Mouse (Mus musculus) C2C12 (cell line): ENCODE data around the gene Sval3. TPM values are rescaled to one million over a fixed set of nuclear protein-coding genes. Genes with fewer than 3 reads are reported as not detected.

ENCODE experiments used
- H3K27me3 ChIP-seq: one replicate; pipeline ENCODE4 v1.6.1; 2011; ENCODE audit not compliant: control insufficient read depth, insufficient read depth, insufficient read length
- H3K36me3 ChIP-seq: one replicate; pipeline ENCODE4 v1.6.1; 2011; ENCODE audit not compliant: control insufficient read depth, insufficient read depth
- H3K4me3 ChIP-seq: one replicate; pipeline ENCODE4 v1.5.1; 2011; ENCODE audit warnings: mild to moderate bottlenecking, control low read depth; ENCODE audit not compliant: poor library complexity, insufficient read depth, severe bottlenecking
- H3K79me2 ChIP-seq: one replicate; pipeline ENCODE4 v1.6.1; 2011; ENCODE audit not compliant: control insufficient read depth, insufficient read depth
- H3K79me3 ChIP-seq: one replicate; pipeline ENCODE4 v1.6.1; 2011; ENCODE audit warnings: low read depth, control low read depth
- H3ac ChIP-seq: one replicate; pipeline ENCODE3; 2011; ENCODE audit warnings: low read depth; ENCODE audit not compliant: control insufficient read depth, insufficient read length
- FOSL1 ChIP-seq: IDR thresholded peaks from one replicate; pipeline ENCODE4 v1.8.0; 2011; ENCODE audit warnings: mild to moderate bottlenecking, low read length; ENCODE audit not compliant: poor library complexity, insufficient read depth, severe bottlenecking
- MAX ChIP-seq: IDR thresholded peaks from one replicate; pipeline ENCODE4 v1.6.1; 2011; ENCODE audit warnings: mild to moderate bottlenecking, control low read depth
- MYOD1 ChIP-seq: IDR thresholded peaks from one replicate; pipeline ENCODE4 v1.6.1; 2011; ENCODE audit warnings: low read depth; ENCODE audit not compliant: control insufficient read depth, insufficient read length
- USF1 ChIP-seq: IDR thresholded peaks from one replicate; pipeline ENCODE4 v1.6.1; 2011; ENCODE audit warnings: low read depth, mild to moderate bottlenecking, control low read depth, moderate library complexity
- long read RNA-seq, 2 experiments: library from polyadenylated mRNA; unstranded; transcript quantifications; one replicate each; pipeline ENCODE4 v2.0.0; 2019 to 2020
- polyA plus RNA-seq: library from polyadenylated mRNA; unstranded; fragments of >200 nt; fragmentation: generic; extraction: Trizol; gene quantifications from one replicate; pipeline ENCODE4 v1.2.1, GENCODE M21; 2012; ENCODE audit warnings: missing spikeins

The Sval3 gene
- polyA plus RNA-seq = not detected
- long read RNA-seq, experiment 1 = 0 reads
- long read RNA-seq, experiment 2 = 0 reads

DNA sequence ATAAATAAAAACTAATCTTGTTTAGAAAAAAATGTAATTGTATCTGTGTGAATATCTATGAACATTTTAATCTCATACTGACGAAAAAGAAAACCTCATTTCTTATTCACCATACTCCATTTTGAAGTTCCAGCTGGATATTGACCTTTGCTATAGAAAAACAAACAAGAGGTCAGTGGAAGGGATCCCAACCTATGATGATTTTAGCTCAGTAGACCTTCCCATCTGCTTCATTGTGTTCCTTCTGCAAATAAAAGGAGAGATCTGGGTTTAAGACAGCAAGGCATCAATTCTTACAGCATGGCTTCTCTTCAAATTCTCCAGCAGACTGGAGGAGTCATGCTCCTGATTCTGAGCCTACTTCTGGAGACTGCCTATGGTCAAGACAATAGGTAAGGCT is at the start of gene Sval3:
TSS of gene Sval3 (plus strand) at position 301 of the 400 bp plus-strand sequence.
- H3K79me3 ChIP-seq = no peaks in the 10 kb centered on the region
- H3K36me3 ChIP-seq = no peaks in the 10 kb centered on the region
- H3K79me2 ChIP-seq = no peaks in the 10 kb centered on the region
- no peaks in the 10 kb centered on the region for H3K27me3 ChIP-seq
- no peak for TF ChIP-seq USF1
- no peak for TF ChIP-seq MYOD1
- no peak within 1 kb of the TSS for H3K4me3 ChIP-seq
- no peak within 1 kb of the TSS for H3ac ChIP-seq

DNA sequence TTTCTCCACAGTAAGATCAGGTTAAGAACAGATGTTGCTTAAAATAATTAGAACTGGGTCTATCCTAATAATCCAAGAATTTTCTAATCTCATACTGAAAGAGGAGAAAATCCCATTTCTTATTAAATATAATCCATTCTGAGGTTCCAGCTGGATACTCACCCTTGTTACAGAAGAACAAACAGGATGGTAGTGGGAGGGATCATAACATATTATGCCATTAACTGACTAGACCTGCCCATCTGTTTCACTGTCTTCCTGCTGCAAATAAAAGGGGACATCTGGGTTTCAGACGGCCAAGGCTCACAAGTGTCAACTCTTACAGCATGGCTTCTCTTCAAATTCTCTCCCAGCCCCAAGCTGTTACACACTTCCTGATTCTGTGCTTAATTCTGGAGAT is 16.6 kb upstream of the Sval3 start, which contains the start of gene Sval1:
TSS of gene Sval1 (plus strand) at position 301 of the 400 bp plus-strand sequence.
- no peak for TF ChIP-seq MAX
- TF ChIP-seq FOSL1 = no peak
- no peaks in the 10 kb centered on the region for H3K27me3 ChIP-seq
- H3ac ChIP-seq = no peak within 1 kb of the TSS
- no peaks in the 10 kb centered on the region for H3K79me2 ChIP-seq
- no peaks in the 10 kb centered on the region for H3K79me3 ChIP-seq
- no peaks in the 10 kb centered on the region for H3K36me3 ChIP-seq
- H3K4me3 ChIP-seq = no peak within 1 kb of the TSS

Other genes starting within 250 kb of the Sval3 start
- gene Olfr459, start 193.0 kb upstream of the Sval3 start, polyA plus RNA-seq = not detected
- not detected for gene Pip, start 120.6 kb upstream of the Sval3 start, polyA plus RNA-seq
- gene Sval2, start 115.2 kb upstream of the Sval3 start, polyA plus RNA-seq = not detected
- gene Sval1, start 16.5 kb upstream of the Sval3 start, polyA plus RNA-seq = not detected
- not detected for gene Sva, start 70.3 kb downstream of the Sval3 start, polyA plus RNA-seq
- not detected for gene Tas2r139, start 172.8 kb downstream of the Sval3 start, polyA plus RNA-seq
- gene Tas2r144, start 247.2 kb downstream of the Sval3 start, polyA plus RNA-seq = not detected